Mouse (Mus musculus) layer of hippocampus, postnatal 36 days (tissue): ENCODE results near the gene Atp9a. TPM values are rescaled to one million over a fixed set of nuclear protein-coding genes. Genes with fewer than 3 reads are reported as not detected.
"Not testable (repeated sequence)": the region's sequence is repeated elsewhere in the genome, so short reads cannot be mapped to it uniquely, and the experiment has no call there.

Experiments used
- DNase-seq, 2 experiments: peaks; one replicate each; pipeline ENCODE4 v3.0.0; 2022
- total RNA-seq, 2 experiments: library from RNA; stranded (reverse); gene quantifications; 2 replicates each; pipeline ENCODE4 v1.2.3; 2021

Gene Atp9a
- total RNA-seq = 100 to 1,000 TPM; 342 to 346 TPM

- DNase-seq = peak; percentile 74 to 77
Measured at GRCm38 (mm10) chr2:168742059-168742627, at the start of gene Atp9a. Gene Atp9a (minus strand): TSS chr2:168742409.

DNA sequence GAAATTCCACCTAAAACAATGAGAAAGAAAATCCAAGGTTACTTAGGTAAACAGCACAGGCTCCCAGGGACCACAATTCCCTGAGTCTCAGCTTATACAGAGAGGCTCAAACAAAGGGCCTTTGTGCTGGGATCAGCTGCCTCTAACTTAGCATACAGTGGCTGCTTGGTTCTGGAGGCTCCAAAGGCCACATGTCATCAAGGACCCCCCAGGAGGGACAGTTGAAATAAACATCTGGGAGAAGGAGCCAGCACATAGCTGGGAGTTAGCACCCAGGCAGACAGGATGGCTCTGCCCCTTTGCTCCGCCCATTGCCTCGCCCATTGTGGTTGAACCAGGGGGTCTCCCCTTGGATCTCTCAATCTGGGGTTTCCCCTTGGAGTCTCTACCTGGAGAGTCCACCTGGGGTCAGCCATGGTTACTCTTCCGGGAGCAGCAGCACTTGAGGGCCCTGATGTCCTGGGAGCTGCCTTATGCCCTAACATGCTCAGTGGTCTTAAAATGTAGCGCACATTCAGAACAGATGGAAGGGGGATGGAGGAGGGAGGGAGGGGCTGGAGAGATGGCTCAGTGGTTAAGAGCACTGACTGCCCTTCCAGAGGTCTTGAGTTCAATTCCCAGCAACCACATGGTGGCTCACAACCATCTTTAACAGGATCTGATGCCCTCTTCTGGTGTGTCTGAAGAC, 49.0 kb upstream of the Atp9a start:
- DNase-seq = no peak

- DNase-seq = no peak
Measured at GRCm38 (mm10) chr2:168786174-168786573, 44.0 kb upstream of the Atp9a start.

- no peak for DNase-seq
Measured at GRCm38 (mm10) chr2:168780596-168780995, 38.4 kb upstream of the Atp9a start.

- no peak for DNase-seq
Measured at GRCm38 (mm10) chr2:168780024-168780423, 37.8 kb upstream of the Atp9a start.

GRCm38 (mm10) chr2:168777481-168777880, 35.3 kb upstream of the Atp9a start:
- DNase-seq = no peak

DNA sequence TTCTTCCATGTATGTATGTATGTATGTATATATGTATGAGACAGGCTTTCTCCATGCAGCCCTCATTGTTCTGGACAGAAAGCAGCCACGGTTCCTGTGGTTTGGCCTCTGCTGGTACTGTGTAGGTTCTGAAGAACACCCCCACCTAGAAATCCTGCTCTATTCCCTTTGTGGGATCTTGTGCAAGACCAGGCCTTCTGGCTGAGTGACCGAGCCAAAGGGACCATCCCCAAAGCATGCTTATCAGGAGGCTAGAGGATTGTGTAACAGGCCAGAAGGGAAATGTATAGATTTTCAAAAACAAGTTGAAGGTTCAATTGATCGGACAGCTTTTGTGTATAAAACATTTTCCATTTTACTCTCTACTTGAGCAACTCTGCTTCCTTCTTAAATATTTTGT, 34.0 kb upstream of the Atp9a start:
- DNase-seq = no peak

DNA sequence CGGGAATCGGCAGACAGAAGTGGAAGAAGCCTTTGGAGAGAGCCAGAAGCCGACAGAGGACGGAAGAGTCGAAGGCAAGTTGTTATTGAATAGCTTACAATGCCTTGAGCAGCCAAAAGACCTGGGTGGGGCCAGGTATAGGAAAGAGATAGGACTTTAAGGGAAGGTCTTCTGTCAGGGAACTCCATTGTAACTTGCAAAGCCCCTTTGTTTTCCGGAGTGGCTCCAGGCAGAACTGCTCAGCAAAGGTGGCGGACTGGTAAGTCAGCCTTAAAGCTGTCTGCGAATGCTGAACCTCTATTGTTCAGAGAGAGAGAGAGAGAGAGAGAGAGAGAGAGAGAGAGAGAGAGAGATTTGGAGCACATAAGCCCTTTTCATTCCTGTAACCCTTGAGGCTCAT, 27.1 kb upstream of the Atp9a start:
- DNase-seq = no peak

- DNase-seq = no peak
Measured at GRCm38 (mm10) chr2:168767582-168767981, 25.4 kb upstream of the Atp9a start, which contains the start of gene Sall4. Gene Sall4 (minus strand): TSS chr2:168767943.

GRCm38 (mm10) chr2:168766538-168767361, 24.5 kb upstream of the Atp9a start:
- peak; percentile 13 to 16 for DNase-seq

GRCm38 (mm10) chr2:168765696-168766537, 23.7 kb upstream of the Atp9a start:
- no peak for DNase-seq

- DNase-seq = peak; percentile 26 to 43
Measured at GRCm38 (mm10) chr2:168765065-168765681, 23.0 kb upstream of the Atp9a start.

- no peak for DNase-seq
Measured at GRCm38 (mm10) chr2:168764460-168764867, 22.3 kb upstream of the Atp9a start.

DNA sequence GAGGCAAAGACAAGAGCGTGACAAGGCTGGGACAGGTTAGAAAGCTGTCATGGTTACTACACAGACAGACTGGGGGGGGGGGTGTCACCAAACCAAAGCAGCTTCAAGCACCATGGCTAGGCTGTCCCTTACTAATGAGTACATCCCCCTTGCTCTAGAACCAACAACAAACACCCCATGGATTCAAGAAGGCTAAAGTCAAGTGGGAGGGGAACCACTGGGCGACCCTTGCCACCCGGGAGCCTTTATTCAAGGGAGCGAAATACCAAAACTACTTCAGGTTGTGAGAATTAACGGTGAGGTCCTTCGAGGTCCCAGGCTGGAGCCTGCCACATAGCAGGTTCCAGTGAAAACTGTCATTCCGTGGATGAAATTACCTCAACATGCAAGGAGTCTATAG, 21.6 kb upstream of the Atp9a start:
- no peak for DNase-seq

- no peak for DNase-seq
Measured at GRCm38 (mm10) chr2:168762411-168762815, 20.2 kb upstream of the Atp9a start.

DNA sequence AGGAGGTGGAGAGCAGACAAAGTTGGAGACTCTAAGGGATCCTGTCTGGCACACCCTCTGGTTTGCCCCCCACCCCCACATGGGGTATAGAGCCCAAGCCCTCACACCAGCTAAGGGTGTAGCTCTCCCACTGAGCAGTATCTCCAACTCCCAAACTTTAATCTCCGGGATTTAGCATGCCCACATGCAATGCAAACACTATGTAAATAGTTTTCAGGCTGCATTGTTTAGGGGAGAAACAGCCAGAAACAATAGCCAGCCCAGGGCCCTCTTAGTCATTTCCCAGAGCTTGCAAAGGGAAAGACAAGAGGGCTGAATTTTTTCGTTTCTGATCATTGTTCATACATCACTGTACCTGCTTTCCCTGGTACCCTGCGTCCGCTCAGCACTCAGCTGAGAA, 19.7 kb upstream of the Atp9a start:
- no peak for DNase-seq

DNA sequence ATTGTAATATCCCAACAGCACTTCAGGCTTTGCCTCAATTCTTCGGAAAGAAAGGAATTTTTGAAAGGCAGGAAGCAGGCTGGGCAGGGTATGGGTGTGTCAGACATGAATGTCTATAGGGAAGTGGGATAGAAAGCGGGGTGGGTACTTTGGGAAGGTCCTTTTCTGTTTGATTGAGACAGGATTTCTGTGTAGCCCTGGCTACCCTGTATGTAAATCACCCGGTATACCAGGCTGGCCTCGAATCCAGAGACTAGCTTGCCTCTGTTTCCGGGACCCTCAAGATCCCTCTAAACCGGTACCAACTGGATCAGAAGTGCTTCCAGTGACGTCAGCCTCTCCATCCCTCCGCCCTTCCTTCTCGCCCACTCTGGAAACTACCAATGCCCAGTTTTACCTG, 18.9 kb upstream of the Atp9a start:
- no peak for DNase-seq

DNA sequence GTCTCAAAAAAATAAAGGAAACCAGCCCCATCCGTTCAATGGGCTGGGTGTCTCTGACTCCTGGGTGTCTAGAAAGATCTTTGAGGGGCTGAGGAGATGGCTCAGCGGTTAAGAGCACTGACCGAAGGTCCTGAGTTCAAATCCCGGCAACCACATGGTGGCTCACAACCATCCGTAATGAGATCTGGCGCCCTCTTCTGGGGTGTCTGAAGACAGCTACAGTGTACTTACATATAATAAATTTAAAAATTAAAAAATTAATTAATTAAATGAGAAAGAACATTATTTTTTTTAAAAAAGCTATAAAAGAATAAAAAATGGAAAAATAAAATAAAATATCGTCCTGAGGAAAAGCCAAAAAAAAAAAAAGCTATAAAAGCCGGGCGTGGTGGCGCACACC, 2.2 kb upstream of the Atp9a start:
- DNase-seq = not testable (repeated sequence)

DNA sequence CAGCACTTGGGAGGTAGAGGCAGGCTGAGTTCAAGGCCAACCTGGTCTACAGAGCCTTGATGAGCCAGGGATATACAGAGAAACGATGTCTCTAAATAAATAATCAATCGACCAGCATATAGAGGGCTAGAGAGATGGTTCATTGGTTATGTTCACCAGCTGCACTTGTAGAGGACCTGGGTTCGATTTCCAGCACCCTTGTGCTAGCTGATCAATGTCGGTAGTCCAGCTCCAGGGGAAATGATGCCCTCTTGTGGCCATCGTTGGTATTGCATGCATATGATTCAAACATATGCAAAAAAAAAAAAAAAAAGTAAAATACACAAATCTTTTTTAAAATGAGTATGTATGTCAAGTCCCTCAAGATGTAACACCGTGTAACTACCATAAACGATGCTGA, 440 bp upstream of the Atp9a start:
- peak in 1 of 2 experiments; percentile 45 for DNase-seq

- DNase-seq = peak; percentile 65 to 67
Measured at GRCm38 (mm10) chr2:168741273-168742058, 743 bp downstream of the Atp9a start.

GRCm38 (mm10) chr2:168740496-168740895, 1.7 kb downstream of the Atp9a start:
- no peak for DNase-seq
